Mouse (Mus musculus) intestine, embryonic 15.5 days (tissue): ENCODE data around the gene Tubg2. TPM values are rescaled to one million over a fixed set of nuclear protein-coding genes. Genes with fewer than 3 reads are reported as not detected.

Source experiments
- ATAC-seq: fragments of 200-750 bp; cut with Nextera tagmentation; 2 replicates; pipeline ENCODE4 v1.8.0; 2017; ENCODE audit warnings: moderate TSS enrichment, moderate library complexity
- H3K27ac ChIP-seq: fragments of 300-500 bp; sonication (generic); 2 replicates; pipeline ENCODE4 v1.5.1; 2015; ENCODE audit warnings: mild to moderate bottlenecking, inconsistent platforms
- H3K27me3 ChIP-seq: fragments of 300-500 bp; sonication (generic); replicated peaks from 2 replicates; pipeline ENCODE4 v1.6.1; 2015; ENCODE audit warnings: inconsistent platforms
- H3K36me3 ChIP-seq: fragments of 300-500 bp; sonication (generic); 2 replicates; pipeline ENCODE4 v1.6.1; 2015; ENCODE audit warnings: inconsistent platforms
- H3K4me1 ChIP-seq: fragments of 300-500 bp; sonication (generic); replicated peaks from 2 replicates; pipeline ENCODE4 v1.6.1; 2015; ENCODE audit warnings: inconsistent platforms
- H3K4me2 ChIP-seq: fragments of 300-500 bp; sonication (generic); replicated peaks from 2 replicates; pipeline ENCODE4 v1.6.1; 2015; ENCODE audit warnings: mild to moderate bottlenecking, inconsistent platforms
- H3K4me3 ChIP-seq: fragments of 300-500 bp; sonication (generic); replicated peaks from 2 replicates; pipeline ENCODE4 v1.5.1; 2015; ENCODE audit warnings: inconsistent platforms
- H3K9ac ChIP-seq: fragments of 300-500 bp; sonication (generic); 2 replicates; pipeline ENCODE4 v1.6.1; 2015; ENCODE audit warnings: inconsistent platforms
- H3K9me3 ChIP-seq: fragments of 300-500 bp; sonication (generic); 2 replicates; pipeline ENCODE4 v1.6.1; 2016; ENCODE audit warnings: inconsistent platforms
- WGBS: fragments of 180-500 bp; shearing (Covaris S2); methylation state at CpG from one replicate; pipeline ENCODE4 v1.1.7; 2015; 5-methylcytosine and 5-hydroxymethylcytosine counted together
- polyA plus RNA-seq: library from polyadenylated mRNA; unstranded; fragments of >200 nt; fragmentation: Nextera tagmentation; extraction: Ambion mirVana; gene quantifications from 2 replicates; pipeline ENCODE4 v1.2.1, GENCODE M21; 2015

Tubg2 gene
- polyA plus RNA-seq, 1 experiment from 2014 or later: 4.4 TPM

GRCm38 (mm10) chr11:101195101-101195500 lies 39.4 kb downstream of the Tubg2 start:
- Histone ChIP-seq H3K36me3 (peaks cover 32% of the 10 kb centered on the region), H3K9ac (no peak overlapping the region), H3K4me1 (peaks cover 13% of the 10 kb centered on the region), H3K4me2 (no peak overlapping the region), H3K27ac (no peak overlapping the region), H3K4me3 (no peak overlapping the region), H3K27me3 (no peaks in the 10 kb centered on the region), H3K9me3 (no peaks in the 10 kb centered on the region)
- 91% methylated on average over 1 of the region's 1 CpGs for WGBS
- ATAC-seq: no peak

GRCm38 (mm10) chr11:101195571-101195970 lies 39.9 kb downstream of the Tubg2 start:
- no peak for ATAC-seq
- WGBS: 84% methylated on average over 8 of the region's 8 CpGs
- Histone ChIP-seq H3K9me3 (no peaks in the 10 kb centered on the region), H3K27me3 (no peaks in the 10 kb centered on the region), H3K9ac (no peak overlapping the region), H3K27ac (no peak overlapping the region), H3K36me3 (peaks cover 34% of the 10 kb centered on the region), H3K4me3 (no peak overlapping the region), H3K4me1 (peaks cover 9% of the 10 kb centered on the region), H3K4me2 (no peak overlapping the region)

GRCm38 (mm10) chr11:101196175-101196574 lies 40.5 kb downstream of the Tubg2 start:
- Histone ChIP-seq H3K36me3 (peaks cover 35% of the 10 kb centered on the region), H3K4me1 (0 out of 2 replicates have a peak, but pooled peaks cover 4% of the 10 kb centered on the region), H3K4me3 (no peak overlapping the region), H3K9ac (no peak overlapping the region), H3K4me2 (no peak overlapping the region), H3K9me3 (no peaks in the 10 kb centered on the region), H3K27ac (no peak overlapping the region), H3K27me3 (no peaks in the 10 kb centered on the region)
- 88% methylated on average over 8 of the region's 8 CpGs for WGBS
- ATAC-seq: no peak

GRCm38 (mm10) chr11:101199555-101199954 lies 43.8 kb downstream of the Tubg2 start:
- Histone ChIP-seq H3K4me1 (no peaks in the 10 kb centered on the region), H3K27me3 (no peaks in the 10 kb centered on the region), H3K4me3 (no peak overlapping the region), H3K9me3 (no peaks in the 10 kb centered on the region), H3K27ac (no peak overlapping the region), H3K4me2 (no peak overlapping the region), H3K36me3 (peaks cover 39% of the 10 kb centered on the region), H3K9ac (no peak overlapping the region)
- 79% methylated on average over 3 of the region's 3 CpGs for WGBS
- ATAC-seq: no peak

DNA sequence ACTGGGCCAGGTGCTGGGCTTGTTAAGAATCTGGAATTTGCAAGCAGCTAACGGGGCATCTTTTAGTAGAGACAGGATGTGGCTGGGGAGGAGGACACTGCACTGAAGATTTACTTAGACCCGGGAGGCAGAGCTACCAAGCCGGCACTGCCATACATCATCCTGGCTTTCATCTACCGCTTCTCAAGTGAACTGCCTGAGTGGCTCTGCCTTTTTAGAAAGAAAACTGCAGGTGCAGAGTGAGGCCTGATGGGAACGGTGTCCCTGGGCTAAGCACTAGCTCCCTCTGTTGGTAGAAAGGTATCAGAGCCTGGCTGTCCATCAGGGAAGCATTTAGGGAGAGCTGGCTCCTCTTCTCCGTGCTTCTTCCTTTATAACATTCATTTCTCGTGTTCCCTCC lies 45.3 kb downstream of the Tubg2 start:
- H3K9me3 ChIP-seq: no peaks in the 10 kb centered on the region
- no peak overlapping the region for H3K27ac ChIP-seq
- H3K4me2 ChIP-seq: no peak overlapping the region
- WGBS: 17% methylated on average over 7 of the region's 7 CpGs
- H3K4me1 ChIP-seq: no peaks in the 10 kb centered on the region
- H3K9ac ChIP-seq: no peak overlapping the region
- H3K36me3 ChIP-seq: peaks cover 45% of the 10 kb centered on the region
- H3K4me3 ChIP-seq: no peak overlapping the region
- no peak for ATAC-seq
- H3K27me3 ChIP-seq: no peaks in the 10 kb centered on the region

Other genes starting within 250 kb of the Tubg2 start
- 45.8 and 48.9 TPM in 2 replicates for gene Stat3, start 216.4 kb upstream of the Tubg2 start, polyA plus RNA-seq
- gene Cavin1, start 185.0 kb upstream of the Tubg2 start, polyA plus RNA-seq: 223 and 237 TPM in 2 replicates
- 35.4 and 36.2 TPM in 2 replicates for gene Atp6v0a1, start 146.5 kb upstream of the Tubg2 start, polyA plus RNA-seq
- 14.9 and 16.4 TPM in 2 replicates for gene Naglu, start 85.9 kb upstream of the Tubg2 start, polyA plus RNA-seq
- gene Hsd17b1, start 77.5 kb upstream of the Tubg2 start, polyA plus RNA-seq: not detected in 2 replicates
- 41.8 and 43.9 TPM in 2 replicates for gene Coasy, start 73.3 kb upstream of the Tubg2 start, polyA plus RNA-seq
- 65.0 and 65.4 TPM in 2 replicates for gene Mlx, start 68.6 kb upstream of the Tubg2 start, polyA plus RNA-seq
- 22.6 and 23.4 TPM in 2 replicates for gene Psmc3ip, start 60.5 kb upstream of the Tubg2 start, polyA plus RNA-seq
- 17.0 and 17.2 TPM in 2 replicates for gene Retreg3, start 36.0 kb upstream of the Tubg2 start, polyA plus RNA-seq
- 58.7 and 59.2 TPM in 2 replicates for gene Tubg1, start 36.0 kb upstream of the Tubg2 start, polyA plus RNA-seq
- gene Cntnap1, start 14.6 kb downstream of the Tubg2 start, polyA plus RNA-seq: 0.82 and 1.0 TPM in 2 replicates
- gene Plekhh3, start 15.4 kb downstream of the Tubg2 start, polyA plus RNA-seq: 11.1 and 12.7 TPM in 2 replicates
- gene Ccr10, start 19.5 kb downstream of the Tubg2 start, polyA plus RNA-seq: 0.25 and 0.36 TPM in 2 replicates
- gene Ezh1, start 70.6 kb downstream of the Tubg2 start, polyA plus RNA-seq: 16.0 and 16.3 TPM in 2 replicates
- gene Ramp2, start 90.1 kb downstream of the Tubg2 start, polyA plus RNA-seq: 98.5 and 114 TPM in 2 replicates
- gene Vps25, start 97.8 kb downstream of the Tubg2 start, polyA plus RNA-seq: 135 and 142 TPM in 2 replicates
- gene Wnk4, start 104.7 kb downstream of the Tubg2 start, polyA plus RNA-seq: 12.3 and 12.7 TPM in 2 replicates
- 0.72 and 1.1 TPM in 2 replicates for gene Cntd1, start 123.1 kb downstream of the Tubg2 start, polyA plus RNA-seq
- 250 and 261 TPM in 2 replicates for gene Coa3, start 123.2 kb downstream of the Tubg2 start, polyA plus RNA-seq
- 132 and 143 TPM in 2 replicates for gene Becn1, start 146.4 kb downstream of the Tubg2 start, polyA plus RNA-seq
- 137 and 147 TPM in 2 replicates for gene Psme3, start 160.3 kb downstream of the Tubg2 start, polyA plus RNA-seq
- 1.2 and 1.3 TPM in 2 replicates for gene Aoc2, start 169.2 kb downstream of the Tubg2 start, polyA plus RNA-seq
- gene Aoc3, start 174.7 kb downstream of the Tubg2 start, polyA plus RNA-seq: 2.1 and 2.7 TPM in 2 replicates
- 0.30 and 0.39 TPM in 2 replicates for gene G6pc, start 211.7 kb downstream of the Tubg2 start, polyA plus RNA-seq